Comparison of ENCODE assay signal across 21 mouse cellular contexts in the genomic region with DNA sequence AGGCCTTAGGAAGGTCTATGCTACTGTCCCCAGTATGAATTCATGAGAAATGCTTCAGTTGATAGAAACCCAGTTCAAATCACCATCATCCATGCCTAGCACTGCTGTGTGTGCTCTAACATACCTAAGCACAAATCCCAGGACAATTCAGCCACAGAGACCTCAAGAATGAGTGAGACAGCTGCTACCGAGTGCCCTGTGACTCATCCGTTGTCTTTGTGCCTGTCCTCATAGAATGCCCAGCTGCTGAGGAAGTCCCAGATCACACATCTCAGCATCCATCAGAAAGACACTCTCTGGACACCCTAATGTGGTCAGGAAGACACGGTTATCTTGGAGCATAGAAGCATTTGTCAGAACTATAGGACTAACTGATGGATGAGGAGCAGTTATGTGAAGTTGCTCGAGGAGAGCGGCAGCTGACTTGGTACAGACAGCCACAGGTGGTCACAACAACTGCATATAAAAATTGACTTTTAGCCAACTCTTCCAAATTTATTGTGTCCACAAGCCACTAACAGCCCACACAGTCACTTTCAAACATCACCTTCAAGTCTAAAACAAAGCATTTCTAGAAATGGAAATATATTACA. TPM values are rescaled to one million over a fixed set of nuclear protein-coding genes. Genes with fewer than 3 reads are reported as not detected.
DNase-seq lines count a peak whose midpoint lies in the region; ATAC-seq and TF ChIP-seq lines count a peak whose summit lies in the region.
"Had no signal": no experiment of that assay in that cellular context is flagged by ENCODE, and none has a peak within 500 bp of the region (broad histone marks: within the 10 kb centered on the region; RNA-seq: fewer than 3 reads in every experiment).

No protein-coding gene starts in this region.

- WGBS in hindbrain, embryonic 11.5 days = 67% methylated on average over 5 of the region's 5 CpGs
- WGBS in hindbrain, embryonic 12.5 days = 50% methylated on average over 5 of the region's 5 CpGs
- 67% methylated on average over 5 of the region's 5 CpGs for WGBS in neural tube, embryonic 11.5 days
- WGBS in neural tube, embryonic 15.5 days = 58% methylated on average over 5 of the region's 5 CpGs

- no peaks in the 10 kb centered on the region for H3K9me3 ChIP-seq in hindbrain, embryonic 11.5 days (ENCODE audit: control insufficient read depth, low read length)
- H3K9me3 ChIP-seq in hindbrain, embryonic 12.5 days (replicated peaks) = no peaks in the 10 kb centered on the region
- H3K9me3 ChIP-seq in neural tube, embryonic 11.5 days (ENCODE audit: control insufficient read depth, low read length) = no peaks in the 10 kb centered on the region
- H3K9me3 ChIP-seq in neural tube, embryonic 15.5 days (replicated peaks) = no peaks in the 10 kb centered on the region
- H3K9me3 ChIP-seq: hindbrain, embryonic 10.5 days had no signal

- no peak for TF ChIP-seq POLR2A in myocyte (IDR thresholded peaks at IDR 0.05; ENCODE audit: insufficient read length, low read depth)

- no peak overlapping the region for H3K4me2 ChIP-seq in hindbrain, embryonic 11.5 days (replicated peaks; ENCODE audit: low read depth, low read length)
- no peak overlapping the region for H3K4me2 ChIP-seq in hindbrain, embryonic 12.5 days (replicated peaks)
- H3K4me2 ChIP-seq in neural tube, embryonic 11.5 days (ENCODE audit: low read depth) = no peak overlapping the region
- no peak overlapping the region for H3K4me2 ChIP-seq in neural tube, embryonic 15.5 days
- H3K4me2 ChIP-seq in myocyte (ENCODE audit: low read depth) = peak overlapping the region; percentile 64
- H3K4me2 ChIP-seq: heart, embryonic 11.5 days had no signal

- peak; percentile 57 for ATAC-seq in hindbrain, embryonic 11.5 days (ENCODE audit: low FRiP score)
- ATAC-seq in hindbrain, embryonic 12.5 days (ENCODE audit: low FRiP score) = no peak; the same call in 1 of the 2 replicates
- no peak for ATAC-seq in neural tube, embryonic 11.5 days (ENCODE audit: insufficient read depth, low FRiP score, low TSS enrichment)
- ATAC-seq in neural tube, embryonic 15.5 days (ENCODE audit: low FRiP score) = no peak
- ATAC-seq in megakaryocyte, adult 5-6 weeks (ENCODE audit: poor library complexity, severe bottlenecking) = no peak
- ATAC-seq: forebrain, embryonic 16.5 days; hindbrain, embryonic 16.5 days; inflammation-experienced regulatory T-cells, adult 6 months had no signal

- no peak overlapping the region for H3ac ChIP-seq in myocyte (ENCODE audit: control insufficient read depth, insufficient read length)

- peak; percentile 5 for DNase-seq in hindbrain, embryonic 11.5 days (ENCODE audit: low spot score)
- peak; percentile 15 for DNase-seq in neural tube, embryonic 11.5 days (ENCODE audit: low spot score)
- DNase-seq in Muller cell, postnatal 12 days (ENCODE audit: inconsistent ontology term) = peak; percentile 43
- DNase-seq in spleen, postnatal 14 days (ENCODE audit: low spot score in 2 of 2) = no peak
- DNase-seq: adrenal gland, adult 2 months; adrenal gland, postnatal 25 days; cerebellum, adult 18-20 months; cerebellum, adult 9-11 months; cerebellum, postnatal 36 days; gastrocnemius, postnatal 10 days; heart, adult 2 months had no signal

- H3K4me1 ChIP-seq in hindbrain, embryonic 11.5 days (replicated peaks; ENCODE audit: control insufficient read depth, insufficient read depth, low read length) = no peaks in the 10 kb centered on the region
- H3K4me1 ChIP-seq in hindbrain, embryonic 12.5 days = peaks cover 5% of the 10 kb centered on the region; the same call in 1 of the 2 replicates
- H3K4me1 ChIP-seq in neural tube, embryonic 11.5 days (ENCODE audit: control insufficient read depth, insufficient read depth, low read length) = no peaks in the 10 kb centered on the region
- no peaks in the 10 kb centered on the region for H3K4me1 ChIP-seq in neural tube, embryonic 15.5 days
- H3K4me1 ChIP-seq: hindbrain, embryonic 10.5 days had no signal

- H3K79me2 ChIP-seq in myocyte (ENCODE audit: control insufficient read depth, insufficient read depth) = no peaks in the 10 kb centered on the region

- H3K9ac ChIP-seq in hindbrain, embryonic 11.5 days (ENCODE audit: low read depth, low read length) = no peak overlapping the region
- no peak overlapping the region for H3K9ac ChIP-seq in hindbrain, embryonic 12.5 days
- no peak overlapping the region for H3K9ac ChIP-seq in neural tube, embryonic 11.5 days (ENCODE audit: low read length)
- no peak overlapping the region for H3K9ac ChIP-seq in neural tube, embryonic 15.5 days (replicated peaks)

- no peaks in the 10 kb centered on the region for H3K36me3 ChIP-seq in hindbrain, embryonic 11.5 days (ENCODE audit: control insufficient read depth, insufficient read depth, low read length)
- no peaks in the 10 kb centered on the region for H3K36me3 ChIP-seq in hindbrain, embryonic 12.5 days
- H3K36me3 ChIP-seq in neural tube, embryonic 11.5 days (ENCODE audit: control insufficient read depth, insufficient read depth, low read length) = no peaks in the 10 kb centered on the region
- H3K36me3 ChIP-seq in neural tube, embryonic 15.5 days = no peaks in the 10 kb centered on the region
- H3K36me3 ChIP-seq in myocyte (ENCODE audit: control insufficient read depth, insufficient read depth) = no peaks in the 10 kb centered on the region
- H3K36me3 ChIP-seq: hindbrain, embryonic 10.5 days had no signal

- H3K27ac ChIP-seq in hindbrain, embryonic 11.5 days (ENCODE audit: low read depth, low read length) = no peak overlapping the region
- no peak overlapping the region for H3K27ac ChIP-seq in hindbrain, embryonic 12.5 days
- H3K27ac ChIP-seq in neural tube, embryonic 11.5 days (ENCODE audit: low read depth, low read length) = no peak overlapping the region
- H3K27ac ChIP-seq in neural tube, embryonic 15.5 days (replicated peaks) = no peak overlapping the region
- H3K27ac ChIP-seq: heart, adult 2 months; hindbrain, embryonic 10.5 days had no signal

- no peak overlapping the region for H3K4me3 ChIP-seq in hindbrain, embryonic 11.5 days (ENCODE audit: low read depth, low read length)
- H3K4me3 ChIP-seq in hindbrain, embryonic 12.5 days = no peak overlapping the region
- H3K4me3 ChIP-seq in neural tube, embryonic 11.5 days (ENCODE audit: low read depth, low read length) = no peak overlapping the region
- H3K4me3 ChIP-seq in neural tube, embryonic 15.5 days (replicated peaks) = no peak overlapping the region
- no peak overlapping the region for H3K4me3 ChIP-seq in myocyte
- H3K4me3 ChIP-seq: heart, adult 2 months; hindbrain, embryonic 10.5 days had no signal

- no peaks in the 10 kb centered on the region for H3K27me3 ChIP-seq in hindbrain, embryonic 11.5 days (ENCODE audit: control insufficient read depth, insufficient read depth, low read length)
- no peaks in the 10 kb centered on the region for H3K27me3 ChIP-seq in hindbrain, embryonic 12.5 days
- no peaks in the 10 kb centered on the region for H3K27me3 ChIP-seq in neural tube, embryonic 11.5 days (ENCODE audit: control insufficient read depth, insufficient read depth, low read length)
- H3K27me3 ChIP-seq in neural tube, embryonic 15.5 days (replicated peaks) = no peaks in the 10 kb centered on the region
- no peaks in the 10 kb centered on the region for H3K27me3 ChIP-seq in myocyte (ENCODE audit: control insufficient read depth, insufficient read depth, insufficient read length)
- H3K27me3 ChIP-seq: CH12.LX had no signal

TF ChIP-seq in myocyte, 11 proteins besides CTCF, POLR2A, EP300 and RAD21:
- TF ChIP-seq REST (IDR thresholded peaks at IDR 0.05; ENCODE audit: insufficient read depth, insufficient read length) (no peak), USF1 (IDR thresholded peaks at IDR 0.05; ENCODE audit: low read depth) (no peak), MYOD1 (IDR thresholded peaks at IDR 0.05; ENCODE audit: control insufficient read depth in 1 of 3, insufficient read length in 2 of 3, low read depth in 2 of 3) (peak; percentile 91 to 94 (median 93)), E2F4 (IDR thresholded peaks at IDR 0.05; ENCODE audit: insufficient read depth) (no peak), POLR2AphosphoS2 (IDR thresholded peaks at IDR 0.05; ENCODE audit: insufficient read length, low read depth) (no peak), MAX (IDR thresholded peaks at IDR 0.05; ENCODE audit: low read depth) (no peak), TCF12 (IDR thresholded peaks at IDR 0.05; ENCODE audit: insufficient read depth, poor library complexity, severe bottlenecking) (peak; percentile 85), MYOG (IDR thresholded peaks at IDR 0.05; ENCODE audit: control insufficient read depth in 1 of 3, insufficient read depth in 1 of 3, insufficient read length in 2 of 3, low read depth in 2 of 3) (peak; percentile 80 to 99 (median 97)), TCF3 (IDR thresholded peaks at IDR 0.05; ENCODE audit: insufficient read length, low read depth) (peak; percentile 73), SRF (IDR thresholded peaks at IDR 0.05; ENCODE audit: control insufficient read depth, insufficient read length, low read depth) (no peak), CEBPB (IDR thresholded peaks at IDR 0.05; ENCODE audit: insufficient read depth, poor library complexity, severe bottlenecking) (no peak)

RNA-seq across cellular contexts. Expression of gene 1190002N15Rik, which starts 29.9 kb away (rescaled TPM):
- polyA plus RNA-seq in hindbrain, embryonic 11.5 days (2014; fragmentation: Nextera tagmentation; extraction: Ambion mirVana) = 23.7 and 39.2 TPM in 2 replicates
- polyA plus RNA-seq in hindbrain, embryonic 12.5 days (2016; fragmentation: Nextera tagmentation; extraction: Ambion mirVana) = 34.6 and 36.4 TPM in 2 replicates
- polyA plus RNA-seq in neural tube, embryonic 11.5 days (2014; fragmentation: Nextera tagmentation; extraction: Ambion mirVana) = 34.2 TPM in 2 replicates
- polyA plus RNA-seq in neural tube, embryonic 15.5 days (2015; fragmentation: Nextera tagmentation; extraction: Ambion mirVana) = 8.6 and 13.3 TPM in 2 replicates
- 21.0 TPM for polyA plus RNA-seq in myocyte (2012; fragmentation: generic; extraction: Trizol)
- 15.1 and 23.4 TPM in 2 replicates for total RNA-seq in megakaryocyte, adult 5-6 weeks (2015)
- total RNA-seq in megakaryocyte, adult 5-6 weeks (2017) = 16.9 and 17.2 TPM in 2 replicates
- total RNA-seq: CH12.LX had no signal

Comparison
In these comparisons a context has a peak if more than half of its experiments do, and no peak if none do; other contexts are left out.
1. DNase-seq: peak in hindbrain, embryonic 11.5 days (single experiment), neural tube, embryonic 11.5 days (single experiment) and Muller cell, postnatal 12 days (single experiment); none in spleen, postnatal 14 days (0 of 2).